Mouse (Mus musculus) erythroblast, embryonic 14.5 days (primary cell): ENCODE results near the gene Rab23. TPM values are rescaled to one million over a fixed set of nuclear protein-coding genes. Genes with fewer than 3 reads are reported as not detected.
A peak's percentile ranks its signal among the peaks of the same experiment; 100 is the strongest.

ENCODE experiments used
- H3K27me3 ChIP-seq: 2 replicates; pipeline ENCODE4 v1.6.1; 2012; ENCODE audit warnings: inconsistent platforms; ENCODE audit not compliant: control insufficient read depth
- H3K36me3 ChIP-seq: 2 replicates; pipeline ENCODE4 v1.6.1; 2012; ENCODE audit warnings: mild to moderate bottlenecking, inconsistent platforms; ENCODE audit not compliant: control insufficient read depth
- H3K4me1 ChIP-seq: 2 replicates; pipeline ENCODE4 v1.6.1; 2012; ENCODE audit warnings: inconsistent platforms; ENCODE audit not compliant: control insufficient read depth
- H3K4me3 ChIP-seq: replicated peaks from 2 replicates; pipeline ENCODE3; 2012; ENCODE audit warnings: moderate library complexity, mild to moderate bottlenecking, inconsistent platforms
- H3K9me3 ChIP-seq: 2 replicates; pipeline ENCODE4 v1.6.1; 2012; ENCODE audit warnings: low read length, inconsistent platforms, mixed read lengths; ENCODE audit not compliant: control insufficient read depth
- GATA1 ChIP-seq: IDR thresholded peaks from 2 replicates; pipeline ENCODE4 v1.6.1; 2012; ENCODE audit warnings: low read length, inconsistent platforms, mixed read lengths
- TAL1 ChIP-seq: IDR thresholded peaks from 3 replicates; pipeline ENCODE4 v1.6.1; 2012; ENCODE audit warnings: low read length, inconsistent platforms, mixed read lengths
- polyA plus RNA-seq: library from polyadenylated mRNA; stranded (reverse); fragments of >175 nt; gene quantifications from 2 replicates; pipeline ENCODE4 v1.2.3, GENCODE M21; 2012

Gene Rab23
- polyA plus RNA-seq, 1 experiment = 0.07 TPM

GRCm38 (mm10) chr1:33757491-33758041 lies 37.9 kb downstream of the Rab23 start, which contains the start of gene Bag2:
Bag2 (minus strand) TSS chr1:33757795.
- Histone ChIP-seq H3K36me3 (peaks cover 48% of the 10 kb centered on the region), H3K27me3 (no peaks in the 10 kb centered on the region), H3K4me1 (peaks cover 61% of the 10 kb centered on the region), H3K9me3 (no peaks in the 10 kb centered on the region), H3K4me3 (peak within 1 kb of the TSS; percentile 86)
- TF ChIP-seq GATA1 = no peak
- no peak for TF ChIP-seq TAL1

DNA sequence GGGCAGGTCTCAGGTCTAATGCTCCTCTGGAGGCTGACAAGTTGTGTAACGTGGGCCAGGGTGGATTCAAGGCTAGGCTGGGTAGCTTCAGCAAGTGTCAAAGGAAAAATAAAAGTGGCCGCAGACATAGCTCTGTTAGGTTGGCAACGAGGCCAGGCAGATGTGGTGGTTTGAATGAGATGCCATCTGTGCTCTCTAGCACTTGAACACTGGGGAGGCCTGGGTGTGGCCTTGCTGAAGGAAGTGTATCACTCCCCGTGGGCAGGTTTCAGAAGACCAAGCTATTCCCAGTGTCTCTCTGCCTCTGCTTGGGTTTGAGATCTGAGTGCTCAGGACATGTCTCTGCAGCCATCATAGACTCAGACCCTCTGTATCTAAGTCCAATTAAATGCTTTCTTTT lies 38.8 kb downstream of the Rab23 start:
- H3K36me3 ChIP-seq = peaks cover 43% of the 10 kb centered on the region
- no peak for TF ChIP-seq GATA1
- TF ChIP-seq TAL1 = no peak
- no peaks in the 10 kb centered on the region for H3K9me3 ChIP-seq
- H3K27me3 ChIP-seq = no peaks in the 10 kb centered on the region
- peaks cover 58% of the 10 kb centered on the region for H3K4me1 ChIP-seq
- peak overlapping the region; percentile 86 for H3K4me3 ChIP-seq

DNA sequence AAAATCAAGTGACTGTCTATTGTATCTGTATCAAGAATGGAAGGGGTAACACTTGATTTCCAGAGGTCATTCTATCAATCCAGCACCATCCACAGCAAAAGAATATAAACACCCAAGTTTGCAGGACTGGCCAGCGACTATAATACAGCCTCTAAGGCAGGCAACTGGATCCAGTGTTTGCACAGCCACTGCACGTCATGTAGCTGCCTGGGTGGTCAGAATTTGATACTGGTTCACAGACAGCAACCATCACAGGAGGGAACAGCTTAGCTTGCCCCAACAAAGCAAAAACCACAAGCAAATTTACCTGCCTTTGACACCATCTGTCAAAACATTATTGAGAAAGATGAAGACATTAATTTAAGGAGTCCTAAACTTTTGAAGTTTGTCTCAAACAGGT lies 44.1 kb downstream of the Rab23 start:
- Histone ChIP-seq H3K4me1 (peaks cover 12% of the 10 kb centered on the region), H3K4me3 (no peak overlapping the region), H3K9me3 (no peaks in the 10 kb centered on the region), H3K36me3 (peaks cover 61% of the 10 kb centered on the region), H3K27me3 (no peaks in the 10 kb centered on the region)
- no peak for TF ChIP-seq TAL1
- TF ChIP-seq GATA1 = no peak

- H3K36me3 ChIP-seq = peaks cover 67% of the 10 kb centered on the region
- no peak overlapping the region for H3K4me3 ChIP-seq
- no peak for TF ChIP-seq TAL1
- no peak for TF ChIP-seq GATA1
- no peaks in the 10 kb centered on the region for H3K27me3 ChIP-seq
- H3K4me1 ChIP-seq = peaks cover 6% of the 10 kb centered on the region
- no peaks in the 10 kb centered on the region for H3K9me3 ChIP-seq
Measured at GRCm38 (mm10) chr1:33765468-33766080, 45.9 kb downstream of the Rab23 start.

GRCm38 (mm10) chr1:33766520-33767508 lies 47.1 kb downstream of the Rab23 start:
- TF ChIP-seq TAL1 (no peak), GATA1 (no peak)
- Histone ChIP-seq H3K36me3 (peaks cover 72% of the 10 kb centered on the region), H3K9me3 (no peaks in the 10 kb centered on the region), H3K4me3 (no peak overlapping the region), H3K4me1 (peaks cover 6% of the 10 kb centered on the region), H3K27me3 (no peaks in the 10 kb centered on the region)

DNA sequence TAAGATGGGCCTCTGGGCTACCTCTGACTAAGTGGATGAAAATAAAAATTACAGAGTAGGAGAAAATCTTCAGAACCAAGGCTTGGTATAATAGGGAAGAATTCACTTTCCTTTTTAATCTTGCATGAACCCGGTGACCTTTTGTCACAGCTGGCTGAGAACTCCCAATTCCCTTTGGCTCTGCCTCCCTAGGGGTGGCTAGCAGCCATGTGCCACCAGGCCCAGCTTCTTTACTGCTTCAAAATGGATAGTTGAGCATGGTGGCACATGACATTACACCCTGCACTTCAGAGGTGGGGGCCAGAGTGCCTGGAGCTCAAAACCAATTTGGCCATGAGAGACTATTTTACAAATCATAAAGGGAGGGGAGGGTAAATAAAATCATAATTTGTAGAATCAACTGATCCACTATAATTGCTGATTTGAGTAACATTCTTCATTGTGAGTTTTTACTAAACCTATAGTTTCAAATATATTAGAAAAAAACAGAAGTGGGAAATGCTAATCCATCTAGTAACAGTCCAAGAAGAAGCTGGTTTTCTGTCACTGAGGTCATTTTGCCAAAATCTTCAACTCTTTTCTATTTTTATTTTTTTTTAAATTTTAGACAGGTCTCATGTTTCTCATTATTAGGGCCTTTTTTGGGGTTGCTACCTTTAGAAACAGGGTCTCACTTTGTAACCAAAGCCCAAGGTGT lies 48.6 kb downstream of the Rab23 start:
- Histone ChIP-seq H3K27me3 (no peaks in the 10 kb centered on the region), H3K4me1 (peaks cover 6% of the 10 kb centered on the region), H3K9me3 (no peaks in the 10 kb centered on the region), H3K4me3 (no peak overlapping the region), H3K36me3 (peaks cover 76% of the 10 kb centered on the region)
- TF ChIP-seq GATA1 (no peak), TAL1 (no peak)

DNA sequence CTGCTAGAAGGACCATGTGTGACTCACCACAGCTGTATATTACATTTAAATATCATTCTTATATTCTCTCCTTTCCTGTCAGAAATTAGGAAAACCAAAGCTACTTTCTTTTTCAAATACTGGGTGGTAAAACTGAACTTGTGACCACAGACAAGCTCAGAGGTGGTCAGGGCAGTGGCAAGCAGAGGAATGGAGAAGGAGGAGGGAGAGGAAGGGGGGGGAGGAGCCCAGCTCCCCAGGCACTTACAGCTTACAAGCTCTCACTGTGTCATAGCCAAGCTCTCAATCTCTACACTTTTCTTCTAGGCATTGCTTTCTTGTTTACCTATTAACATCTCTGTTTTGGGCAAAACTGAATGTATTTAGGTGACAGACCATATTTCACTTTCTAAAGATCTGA lies 49.1 kb downstream of the Rab23 start:
- TF ChIP-seq TAL1 (no peak), GATA1 (no peak)
- Histone ChIP-seq H3K36me3 (peaks cover 77% of the 10 kb centered on the region), H3K27me3 (no peaks in the 10 kb centered on the region), H3K4me3 (no peak overlapping the region), H3K9me3 (no peaks in the 10 kb centered on the region), H3K4me1 (peaks cover 6% of the 10 kb centered on the region)

DNA sequence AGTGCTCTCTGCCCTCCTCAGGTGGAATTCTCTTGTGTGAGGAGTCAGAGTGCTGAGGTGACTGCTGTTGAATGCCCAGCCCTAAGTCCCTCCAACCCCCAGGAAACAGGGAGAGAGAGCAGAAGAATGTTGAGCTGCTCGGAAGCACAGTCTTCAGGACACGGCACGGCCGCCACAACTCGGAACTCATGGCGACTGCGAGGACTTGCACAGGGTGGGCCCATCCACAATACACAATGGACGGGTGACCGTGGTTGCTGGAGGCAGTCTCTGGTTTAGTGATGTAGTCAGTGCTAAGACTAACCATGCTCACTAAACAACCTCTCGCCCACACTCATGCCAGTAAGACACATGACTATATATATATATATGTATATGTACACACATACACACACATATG lies 51.9 kb downstream of the Rab23 start:
- H3K36me3 ChIP-seq = peaks cover 77% of the 10 kb centered on the region
- TF ChIP-seq GATA1 (no peak), TAL1 (no peak)
- no peak overlapping the region for H3K4me3 ChIP-seq
- no peaks in the 10 kb centered on the region for H3K4me1 ChIP-seq
- no peaks in the 10 kb centered on the region for H3K9me3 ChIP-seq
- no peaks in the 10 kb centered on the region for H3K27me3 ChIP-seq
